Mouse (Mus musculus): ENCODE measurements around the gene Epha3.

Epha3 gene

DNA sequence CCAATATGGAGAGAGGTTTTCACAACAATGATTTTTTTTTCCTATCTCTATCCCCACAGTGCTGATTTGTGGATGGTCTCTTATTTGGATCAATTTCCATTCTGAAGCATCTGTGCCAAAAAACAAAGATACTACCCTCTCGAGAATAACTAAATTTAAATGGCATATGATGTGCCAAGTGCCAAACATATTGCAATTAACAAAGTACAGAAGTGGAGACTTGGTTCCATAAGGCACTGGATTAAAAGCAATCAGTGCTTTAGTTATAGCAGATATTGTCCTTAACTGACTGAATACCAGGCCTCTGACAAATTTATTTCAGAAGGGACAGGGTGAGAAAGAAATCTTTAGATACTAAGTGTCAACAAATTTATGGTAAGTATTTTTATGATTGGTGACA lies 81.9 kb downstream of the Epha3 start:
- no peak for DNase-seq

- no peak for DNase-seq
These were observed 83.8 kb downstream of the Epha3 start for GRCm38 (mm10) chr16:63780151-63780550.

- no peak for DNase-seq
These were observed 86.2 kb downstream of the Epha3 start for GRCm38 (mm10) chr16:63777811-63778210.

GRCm38 (mm10) chr16:63772566-63772965 lies 91.4 kb downstream of the Epha3 start:
- no peak for DNase-seq

- no peak for DNase-seq
These were observed 96.4 kb downstream of the Epha3 start for GRCm38 (mm10) chr16:63767589-63767988.

GRCm38 (mm10) chr16:63761177-63761576 lies 102.8 kb downstream of the Epha3 start:
- no peak for DNase-seq

GRCm38 (mm10) chr16:63760112-63760511 lies 103.9 kb downstream of the Epha3 start:
- no peak for DNase-seq

GRCm38 (mm10) chr16:63753052-63753451 lies 110.9 kb downstream of the Epha3 start:
- DNase-seq: no peak

- DNase-seq: no peak
These were observed 116.2 kb downstream of the Epha3 start for GRCm38 (mm10) chr16:63747817-63748216.

- no peak for DNase-seq
These were observed 118.5 kb downstream of the Epha3 start for GRCm38 (mm10) chr16:63745465-63745864.

- no peak for DNase-seq
These were observed 120.6 kb downstream of the Epha3 start for GRCm38 (mm10) chr16:63743208-63743854.

DNA sequence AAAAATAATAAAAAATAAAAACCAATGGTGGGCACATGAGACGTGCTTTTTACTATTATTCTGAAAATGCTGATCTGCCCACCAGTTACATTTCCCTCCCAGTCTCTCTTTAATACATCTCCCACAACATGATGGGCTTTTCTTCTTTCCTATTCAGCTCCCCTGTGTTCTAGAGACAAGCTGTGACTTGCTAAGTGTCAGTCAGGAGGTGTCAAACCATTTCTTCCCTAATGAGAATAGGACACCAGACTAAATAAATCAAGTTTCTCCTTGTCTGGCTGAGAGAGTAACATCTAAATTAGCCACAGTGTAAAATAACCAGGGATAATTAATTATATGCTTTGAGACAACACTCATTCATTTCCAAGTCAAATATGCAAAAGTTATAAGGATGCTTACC lies 144.7 kb downstream of the Epha3 start:
- DNase-seq: no peak

DNA sequence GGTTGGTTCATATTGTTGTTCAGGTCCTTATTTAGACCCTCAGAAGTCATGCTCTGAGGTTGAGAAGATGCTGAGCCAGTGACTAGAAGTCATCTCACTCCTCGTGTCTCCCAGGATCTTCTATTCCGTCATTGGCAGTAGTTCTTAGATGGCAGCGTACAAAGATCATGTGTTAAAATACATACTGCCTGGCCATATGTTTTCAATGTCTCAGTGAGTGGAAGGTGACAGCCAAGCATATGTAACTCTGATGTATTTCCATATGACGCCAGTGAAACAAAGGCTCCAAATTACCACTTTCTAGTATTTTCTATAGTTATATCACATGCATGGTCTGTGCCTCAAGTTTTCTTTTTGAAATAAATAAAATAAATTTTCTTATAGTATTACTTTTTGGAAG lies 146.7 kb downstream of the Epha3 start:
- DNase-seq: no peak

DNA sequence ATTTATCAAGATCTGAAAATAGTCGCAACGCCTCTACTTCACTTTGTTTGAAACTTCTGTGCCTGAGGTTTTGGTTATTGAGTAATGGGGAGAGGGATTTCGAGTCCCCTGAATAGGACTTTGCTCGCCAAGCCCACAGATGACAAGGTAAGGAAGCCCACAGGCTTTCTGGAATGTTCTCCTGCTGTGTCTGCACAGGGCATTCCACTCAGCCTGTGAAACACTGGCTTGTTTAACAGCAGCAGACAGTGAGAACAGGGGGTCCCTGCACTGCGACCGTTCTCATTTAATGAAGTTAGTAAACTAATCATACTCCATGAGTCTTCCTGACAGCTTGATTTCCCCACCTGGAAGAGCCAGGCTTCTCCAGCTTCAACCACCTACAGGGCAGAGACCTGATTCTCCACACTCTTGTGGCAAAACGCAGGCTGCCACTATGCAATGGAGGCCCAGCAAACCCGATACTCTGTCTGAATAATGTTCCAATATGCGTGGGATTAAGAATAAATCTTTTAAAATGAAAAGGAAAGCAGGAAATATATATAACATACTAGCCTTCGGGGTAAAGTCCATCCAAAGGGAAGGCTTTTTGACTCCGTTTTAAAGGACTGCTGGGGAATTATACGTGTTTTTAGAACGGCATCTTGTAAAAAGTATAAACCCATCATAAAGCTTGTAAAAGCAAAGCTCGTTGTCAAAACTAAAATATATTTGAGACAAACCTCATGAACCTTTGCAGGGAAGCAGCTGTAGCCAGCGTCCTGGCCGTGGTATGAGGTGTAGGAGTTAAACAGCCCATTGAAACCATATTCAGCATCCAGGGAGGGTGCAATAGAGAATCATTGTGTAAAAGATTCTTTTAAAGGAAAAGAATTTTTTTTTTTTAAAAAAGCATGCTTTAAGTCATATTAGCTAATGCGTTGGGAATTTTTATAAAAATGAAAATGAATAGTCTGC lies 156.8 kb downstream of the Epha3 start:
- DNase-seq: no peak

- DNase-seq: no peak
These were observed 174.6 kb downstream of the Epha3 start for GRCm38 (mm10) chr16:63689371-63689770.

DNA sequence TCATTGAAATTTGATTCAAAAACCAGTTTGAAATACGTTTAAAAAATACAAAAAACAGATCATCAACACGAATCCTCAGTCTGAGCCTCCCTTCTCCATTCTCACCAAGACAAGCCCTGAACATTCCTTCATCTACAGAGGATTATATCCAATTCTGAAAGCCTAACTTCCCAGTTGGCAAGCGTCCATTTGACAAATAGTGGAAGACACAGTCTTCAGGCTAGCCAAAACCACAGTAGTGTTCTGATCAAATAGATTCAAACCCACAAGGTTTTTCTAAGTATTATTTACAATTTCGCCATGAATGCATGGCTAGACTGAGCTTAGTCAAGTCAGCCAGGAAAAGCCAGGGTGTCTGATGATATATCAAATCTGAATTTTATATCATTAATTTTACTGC lies 179.8 kb downstream of the Epha3 start:
- no peak for DNase-seq

- DNase-seq: no peak
These were observed 189.5 kb downstream of the Epha3 start for GRCm38 (mm10) chr16:63674426-63674825.

DNA sequence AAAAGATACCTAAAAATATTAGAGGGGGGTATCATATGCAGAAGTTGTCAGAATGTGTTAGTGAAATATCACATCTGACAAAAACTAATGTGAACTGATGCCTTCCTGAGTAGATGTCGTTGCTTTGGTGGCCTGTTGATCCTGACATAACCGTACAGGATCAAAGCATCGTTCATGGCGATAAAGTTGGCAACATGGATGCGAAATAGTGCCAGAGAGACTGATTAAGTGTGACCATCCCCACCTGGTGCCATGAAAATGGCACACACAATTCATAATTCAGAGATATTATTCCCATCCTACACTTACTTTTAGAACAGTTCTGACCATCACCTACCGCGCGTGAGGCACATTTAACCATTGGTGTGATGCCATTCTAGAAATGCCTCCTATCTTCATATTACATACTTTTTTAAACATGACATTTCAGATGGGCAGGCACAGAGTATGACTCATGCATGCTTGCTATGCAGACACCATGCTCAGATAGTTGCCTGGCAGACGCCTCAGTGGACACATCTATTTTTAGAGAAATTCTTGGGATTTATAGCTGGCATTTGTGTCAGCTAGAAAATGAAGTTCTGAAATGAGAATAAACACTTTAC lies 190.6 kb downstream of the Epha3 start:
- DNase-seq: no peak

DNA sequence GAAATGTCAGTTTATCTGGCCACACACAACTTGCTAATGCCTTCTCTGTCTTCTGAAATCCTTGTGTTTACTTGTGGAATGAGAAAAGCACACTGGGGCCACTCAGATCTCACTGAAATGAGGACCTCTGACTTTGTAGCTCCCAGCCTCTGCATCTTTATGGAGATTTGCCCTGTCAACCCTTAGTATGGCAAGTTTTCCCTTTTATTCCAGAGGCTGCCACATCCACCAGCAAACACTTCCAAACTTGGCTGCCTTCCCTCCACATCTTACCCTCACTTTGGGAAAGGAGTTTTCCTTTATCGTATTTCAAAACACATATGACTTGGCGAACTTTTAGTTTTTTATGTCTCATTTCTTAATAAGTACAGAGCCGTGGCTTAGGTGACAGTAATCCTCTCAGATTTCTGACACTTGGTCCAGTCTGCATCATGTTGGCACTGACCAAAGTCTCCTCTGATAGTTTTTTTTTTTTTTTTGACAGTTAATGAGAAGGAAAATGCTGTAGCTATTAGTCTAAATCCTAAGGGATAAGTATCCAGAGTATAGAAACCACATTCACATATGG lies 198.0 kb downstream of the Epha3 start:
- no peak for DNase-seq

DNA sequence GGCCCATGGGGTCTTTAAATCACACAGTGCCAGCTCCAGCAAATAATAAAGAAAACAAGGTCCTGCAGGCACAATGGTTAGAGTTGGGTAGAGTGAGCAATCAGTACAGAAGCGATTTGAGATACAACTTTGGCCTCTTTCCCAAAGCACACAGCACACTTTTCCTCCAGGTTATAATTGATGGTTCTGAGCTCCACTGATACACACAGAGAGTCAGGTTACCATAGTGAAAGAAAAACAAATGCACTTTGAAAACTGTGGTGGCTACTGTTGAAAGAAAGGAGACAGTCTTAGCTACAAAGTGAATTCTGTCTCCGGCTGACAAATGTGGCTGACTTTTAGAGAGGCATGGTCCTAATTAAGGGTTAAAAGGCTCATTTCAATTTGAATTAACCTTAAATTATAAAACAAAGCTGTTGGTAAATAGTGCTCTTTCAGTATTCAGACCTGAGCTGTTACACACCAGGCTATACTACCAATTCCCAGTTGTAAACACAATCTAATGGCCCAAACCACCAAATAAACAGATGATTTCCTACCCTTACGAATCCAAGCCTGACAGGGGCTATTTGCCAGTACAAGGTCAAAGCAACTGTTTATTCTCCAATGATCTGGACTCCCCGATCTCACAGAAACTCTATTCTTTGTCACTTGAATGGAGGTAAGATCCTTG lies 205.5 kb downstream of the Epha3 start:
- no peak for DNase-seq

- DNase-seq: no peak
These were observed 206.2 kb downstream of the Epha3 start for GRCm38 (mm10) chr16:63657743-63658142.

- no peak for DNase-seq
These were observed 210.5 kb downstream of the Epha3 start for GRCm38 (mm10) chr16:63653393-63653918.

DNA sequence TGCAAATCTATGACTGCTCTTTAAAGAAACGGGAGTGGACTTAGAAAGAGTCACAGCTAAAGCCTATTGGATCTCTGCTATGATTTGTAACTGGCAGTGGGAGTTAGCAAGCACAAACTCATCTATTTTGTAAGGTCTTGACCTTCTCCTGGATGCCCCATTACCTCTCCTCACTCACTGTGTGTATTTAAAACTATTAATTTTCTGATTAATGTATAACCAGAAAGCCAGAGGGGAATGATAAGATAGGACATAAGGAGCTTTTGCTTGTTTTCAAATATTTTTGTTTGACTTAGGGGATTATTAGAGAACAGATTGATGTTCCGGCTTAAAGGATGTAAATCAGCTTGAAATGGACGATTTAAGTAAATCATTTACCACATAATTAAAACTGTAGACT lies 213.2 kb downstream of the Epha3 start:
- no peak for DNase-seq

Measured in B cell, adult 2 months (primary cell).